Mouse (Mus musculus): ENCODE results near the gene Rhox2g.
A peak's percentile ranks its signal among the peaks of the same experiment; 100 is the strongest.
"Not testable (repeated sequence)": the region's sequence is repeated elsewhere in the genome, so short reads cannot be mapped to it uniquely, and the experiment has no call there.

The Rhox2g gene

DNA sequence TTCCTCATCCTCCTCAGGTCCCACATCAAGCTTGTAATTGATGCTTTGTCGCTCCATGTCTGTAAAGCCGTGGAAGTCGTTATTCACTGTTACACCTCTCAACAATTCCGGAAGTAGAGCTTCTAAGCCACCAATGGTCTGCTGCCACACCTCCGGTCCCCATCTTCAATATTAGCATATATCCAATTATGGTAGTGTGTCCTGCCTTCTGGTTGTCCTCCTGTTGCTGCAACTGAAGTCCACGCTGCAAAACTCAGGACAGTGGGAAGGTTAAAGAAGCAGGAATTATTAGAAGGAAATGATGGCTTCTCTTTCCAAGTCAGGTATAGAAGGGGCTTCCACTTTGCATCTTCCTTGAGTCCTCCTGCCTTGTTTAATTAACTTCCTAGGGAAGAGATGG, at the start of gene Rhox2g:
Rhox2g (minus strand) TSS at position 101 of the 400 bp plus-strand sequence.
- not testable (repeated sequence) for DNase-seq (ENCODE audit: low read depth, low spot score)

GRCm38 (mm10) chrX:37692261-37692660, 49.0 kb upstream of the Rhox2g start:
- no peak for DNase-seq (ENCODE audit: low read depth, low spot score)

GRCm38 (mm10) chrX:37683031-37683715, 39.9 kb upstream of the Rhox2g start:
- peak; percentile 9 for DNase-seq (ENCODE audit: low read depth, low spot score)

- DNase-seq (ENCODE audit: low read depth, low spot score) = not testable (repeated sequence)
These were observed 29.9 kb upstream of the Rhox2g start, which contains the start of gene Rhox2h for GRCm38 (mm10) chrX:37673177-37673576. Rhox2h (minus strand) TSS chrX:37673277.

- DNase-seq (ENCODE audit: low read depth, low spot score) = not testable (repeated sequence)
These were observed 25.4 kb upstream of the Rhox2g start, which contains the start of gene Rhox3h for GRCm38 (mm10) chrX:37668664-37669063. Rhox3h (minus strand) TSS chrX:37668764.

- not testable (repeated sequence) for DNase-seq (ENCODE audit: low read depth, low spot score)
These were observed 8.0 kb upstream of the Rhox2g start, which contains the start of gene Rhox4g for GRCm38 (mm10) chrX:37651227-37651626. Rhox4g (minus strand) TSS chrX:37651327.

GRCm38 (mm10) chrX:37628512-37628911, 14.8 kb downstream of the Rhox2g start, which contains the start of gene Rhox3g:
Rhox3g (minus strand) TSS chrX:37628612.
- DNase-seq (ENCODE audit: low read depth, low spot score) = not testable (repeated sequence)

GRCm38 (mm10) chrX:37607604-37608003, 35.7 kb downstream of the Rhox2g start, which contains the start of gene Rhox4f:
Rhox4f (minus strand) TSS chrX:37607704.
- DNase-seq (ENCODE audit: low read depth, low spot score) = not testable (repeated sequence)
